Mouse (Mus musculus) retina, adult 2 months (tissue): ENCODE results near the gene Rps18.
"Not testable (repeated sequence)": the region's sequence is repeated elsewhere in the genome, so short reads cannot be mapped to it uniquely, and the experiment has no call there.

ENCODE experiments used
- DNase-seq: peaks from one replicate; pipeline ENCODE4 v3.0.0-alpha.2; 2012; ENCODE audit warnings: low read depth, low spot score

The Rps18 gene

DNA sequence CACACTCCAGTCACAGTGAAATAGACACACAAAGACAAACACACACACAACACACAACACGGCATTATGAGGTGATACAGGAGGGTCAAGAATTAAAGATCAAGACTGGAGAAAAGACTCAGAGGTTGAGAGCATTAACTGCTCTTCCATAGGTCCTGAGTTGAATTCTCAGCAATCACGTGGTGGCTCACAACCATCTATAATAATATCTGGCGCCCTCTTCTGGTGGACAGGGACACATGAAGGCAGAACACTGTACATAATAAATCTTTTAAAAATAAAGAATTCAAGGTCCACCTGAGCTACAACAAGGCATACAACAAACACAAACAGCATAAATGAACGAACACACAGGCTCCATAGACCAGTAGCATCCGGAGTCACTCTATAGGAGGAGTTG is 13.1 kb upstream of the Rps18 start:
- no peak for DNase-seq

GRCm38 (mm10) chr17:33968489-33968888 is 12.7 kb upstream of the Rps18 start:
- peak; percentile 63 for DNase-seq

DNA sequence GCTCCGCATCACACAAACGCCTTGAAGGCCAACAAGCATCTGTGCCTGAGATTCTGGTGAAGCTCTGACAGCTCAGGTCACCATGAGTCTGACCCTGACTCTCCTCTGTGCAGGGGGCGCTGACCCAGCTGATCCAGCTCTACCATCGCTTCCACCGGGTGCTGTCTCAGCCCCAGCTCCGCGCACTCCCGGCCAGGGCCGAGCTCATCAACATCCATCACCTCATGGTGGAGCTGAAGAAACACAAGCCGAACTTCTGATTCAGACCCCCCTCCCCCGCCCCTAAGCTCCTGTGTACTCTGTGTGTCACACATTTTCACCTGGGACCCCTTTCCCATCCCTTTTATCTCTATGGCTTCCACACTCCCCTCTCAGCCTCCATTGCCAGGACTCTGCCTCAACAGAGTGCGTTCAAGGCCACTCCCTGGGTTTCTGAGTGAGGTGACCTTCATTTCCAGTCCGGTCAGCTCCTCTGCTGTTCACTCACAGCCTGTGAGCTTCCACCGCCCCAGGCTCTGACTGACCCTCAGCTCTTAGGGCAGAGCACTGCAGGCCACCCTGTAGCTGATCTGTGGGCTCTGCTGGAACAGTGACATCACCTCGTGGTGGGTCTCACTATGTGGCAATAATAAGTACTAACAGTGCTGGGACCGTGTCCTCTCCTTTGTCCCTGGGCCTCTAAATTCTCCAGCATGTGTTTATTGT is 10.2 kb upstream of the Rps18 start:
- no peak for DNase-seq

GRCm38 (mm10) chr17:33965082-33965845 is 9.5 kb upstream of the Rps18 start:
- no peak for DNase-seq

DNA sequence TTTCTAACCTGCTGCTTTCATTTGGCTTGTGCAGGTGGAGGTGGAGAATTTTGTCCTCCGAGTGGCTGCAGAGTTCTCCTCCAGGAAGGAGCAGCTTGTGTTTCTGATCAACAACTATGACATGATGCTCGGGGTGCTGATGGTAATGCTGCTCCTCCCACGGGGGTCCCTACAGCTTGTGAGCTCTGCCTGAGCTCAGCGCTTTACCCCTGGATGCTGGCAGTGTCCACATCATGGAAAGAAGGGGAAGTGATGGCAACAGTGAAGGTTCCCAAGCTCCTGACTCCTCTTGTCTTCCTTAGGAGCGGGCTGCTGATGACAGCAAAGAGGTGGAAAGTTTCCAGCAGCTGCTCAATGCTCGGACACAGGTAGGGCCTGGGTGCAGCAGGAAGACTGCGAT is 7.1 kb upstream of the Rps18 start:
- no peak for DNase-seq

DNA sequence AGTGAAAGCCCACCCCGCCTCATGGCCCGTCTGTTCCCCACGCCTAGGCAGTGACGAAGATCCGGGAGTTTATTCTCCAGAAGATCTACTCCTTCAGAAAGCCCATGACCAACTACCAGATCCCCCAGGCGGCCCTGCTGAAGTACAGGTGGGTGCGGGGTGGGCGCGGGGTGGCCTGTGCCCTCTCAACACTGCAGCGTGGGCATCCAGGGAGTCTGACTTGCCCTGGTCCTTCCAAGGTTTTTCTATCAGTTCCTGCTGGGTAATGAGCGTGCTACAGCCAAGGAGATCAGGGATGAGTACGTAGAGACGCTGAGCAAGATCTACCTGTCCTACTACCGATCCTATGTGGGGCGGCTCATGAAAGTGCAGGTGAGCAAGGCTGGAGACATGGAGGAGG is 4.1 kb upstream of the Rps18 start:
- no peak for DNase-seq

GRCm38 (mm10) chr17:33959135-33959534 is 3.3 kb upstream of the Rps18 start:
- DNase-seq: no peak

GRCm38 (mm10) chr17:33958451-33958850 is 2.6 kb upstream of the Rps18 start:
- no peak for DNase-seq

DNA sequence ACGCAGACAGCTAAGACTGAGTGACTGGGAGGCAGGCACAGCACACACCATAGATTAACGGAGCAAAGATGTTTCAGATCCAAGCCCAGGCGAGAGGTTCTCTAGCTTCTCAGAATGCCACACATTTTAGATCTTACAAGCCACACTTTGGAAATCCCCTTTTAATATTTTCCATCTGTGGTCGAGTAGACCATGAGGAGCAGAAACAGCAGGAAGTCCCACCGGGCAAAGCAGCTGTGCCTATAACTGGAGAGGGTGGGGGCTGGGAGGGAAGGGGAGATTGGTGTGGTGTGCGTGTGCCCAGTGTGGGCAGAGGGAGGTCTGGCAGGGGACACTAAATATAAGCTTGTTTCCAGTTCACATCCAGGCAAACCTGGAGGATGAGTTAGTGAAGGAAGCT is 1.7 kb upstream of the Rps18 start:
- DNase-seq: no peak

DNA sequence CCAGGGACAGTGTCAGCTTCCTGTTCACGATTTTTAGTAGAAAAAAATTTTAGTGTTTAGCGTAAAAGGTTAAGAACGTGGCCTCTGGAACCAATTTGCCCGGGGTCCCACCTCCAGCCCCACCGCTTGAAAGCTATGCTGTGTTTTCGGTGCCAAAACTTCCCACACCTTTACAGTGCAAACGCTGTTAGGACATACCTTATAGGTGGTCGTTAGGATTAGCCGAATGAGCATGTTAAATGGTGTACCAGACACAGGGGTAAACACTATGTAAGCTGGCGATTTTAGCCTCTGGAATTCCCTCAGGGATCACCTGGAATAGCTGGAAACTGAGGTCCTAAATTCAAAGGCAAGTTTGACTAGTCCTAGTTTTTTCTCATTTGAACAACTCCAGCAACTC is 535 bp upstream of the Rps18 start:
- no peak for DNase-seq

- no peak for DNase-seq
Measured at GRCm38 (mm10) chr17:33954646-33955554, 901 bp downstream of the Rps18 start.

DNA sequence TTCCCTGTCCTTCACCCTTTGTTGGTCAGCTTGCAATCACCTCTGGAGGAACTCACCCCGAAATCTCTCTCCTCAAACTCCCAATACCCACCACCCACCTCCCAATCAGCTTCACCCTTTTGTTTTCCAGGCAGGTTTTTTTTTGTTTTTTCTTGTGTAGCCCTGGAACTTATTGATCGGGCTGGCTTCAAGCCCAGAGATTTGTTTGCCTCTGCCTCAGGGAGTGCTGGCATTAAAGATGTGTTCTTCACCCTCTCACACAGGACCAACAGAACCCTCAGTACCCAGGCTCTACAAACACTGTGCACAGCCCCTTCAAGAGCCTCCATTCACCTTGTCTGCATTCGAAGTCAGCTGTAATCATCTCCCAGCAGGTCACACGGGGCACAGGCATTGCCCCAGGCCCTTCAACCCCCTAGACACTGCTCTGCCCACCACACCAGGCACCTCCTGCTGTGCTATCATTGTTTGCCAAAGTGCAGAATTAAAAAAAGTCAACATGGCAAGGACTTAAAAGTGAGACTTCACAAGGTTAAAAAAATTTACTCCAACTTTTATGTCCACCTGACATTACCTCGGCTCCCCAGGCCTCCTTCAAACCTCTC is 1.7 kb downstream of the Rps18 start:
- no peak for DNase-seq

GRCm38 (mm10) chr17:33953310-33953709 is 2.5 kb downstream of the Rps18 start:
- no peak for DNase-seq

DNA sequence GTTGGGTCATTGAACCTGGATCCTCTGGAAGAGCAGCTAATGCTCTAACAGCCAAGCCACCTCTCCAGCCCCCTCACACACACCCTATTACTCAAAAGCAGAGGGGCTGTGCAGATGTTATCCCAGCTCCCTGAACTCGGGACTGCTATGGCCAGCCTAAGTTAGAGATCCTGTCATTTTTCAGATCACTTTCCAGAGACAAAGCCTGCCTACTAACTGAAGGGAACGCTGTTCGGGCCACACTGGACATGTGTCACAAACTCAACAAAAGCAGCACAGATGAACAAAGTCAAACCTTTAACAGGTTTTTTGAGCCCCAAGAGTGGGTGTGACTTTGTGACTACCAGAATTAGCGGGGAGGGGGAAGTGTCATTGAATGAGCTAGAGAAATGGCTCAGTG is 2.9 kb downstream of the Rps18 start:
- DNase-seq: no peak

- not testable (repeated sequence) for DNase-seq
Measured at GRCm38 (mm10) chr17:33952015-33952414, 3.8 kb downstream of the Rps18 start.

- DNase-seq: no peak
Measured at GRCm38 (mm10) chr17:33951021-33951946, 4.5 kb downstream of the Rps18 start, which contains the start of gene B3galt4. B3galt4 (minus strand) TSS chr17:33951488.

GRCm38 (mm10) chr17:33950131-33950625 is 5.6 kb downstream of the Rps18 start:
- DNase-seq: no peak

DNA sequence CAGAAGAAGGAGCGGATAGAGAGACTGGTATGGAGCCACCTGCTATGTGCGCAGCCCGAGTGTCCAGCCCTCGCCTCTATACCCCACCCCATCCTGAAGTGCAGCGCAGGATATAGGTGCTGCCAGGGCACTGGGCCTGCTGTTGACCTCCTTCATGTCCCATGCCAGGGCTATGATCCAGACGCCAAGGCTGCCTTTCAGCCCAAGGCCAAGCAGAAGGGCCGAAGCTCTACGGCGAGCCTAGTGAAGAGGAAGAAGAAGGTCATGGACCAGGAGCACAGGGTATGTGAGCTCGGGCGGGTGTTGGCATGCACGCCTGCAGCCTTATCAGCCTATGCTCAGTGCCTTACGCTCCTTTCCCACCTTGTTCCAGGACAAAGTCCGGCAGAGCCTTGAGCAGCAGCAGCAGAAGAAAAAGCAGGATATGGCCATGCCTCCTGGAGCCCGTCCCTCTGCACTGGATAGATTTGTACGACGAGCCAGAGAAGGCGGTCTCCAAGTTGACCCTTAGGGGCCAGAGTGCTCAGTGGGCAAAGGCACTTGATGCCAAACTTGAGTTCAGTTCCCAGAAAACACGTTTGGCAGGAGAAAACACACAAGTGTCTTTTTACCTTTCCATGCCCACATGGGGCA is 6.8 kb downstream of the Rps18 start:
- DNase-seq: no peak

GRCm38 (mm10) chr17:33948090-33948904 is 7.5 kb downstream of the Rps18 start:
- DNase-seq: no peak
